ENCODE assay signal across 8 mouse cellular contexts in the genomic region with DNA sequence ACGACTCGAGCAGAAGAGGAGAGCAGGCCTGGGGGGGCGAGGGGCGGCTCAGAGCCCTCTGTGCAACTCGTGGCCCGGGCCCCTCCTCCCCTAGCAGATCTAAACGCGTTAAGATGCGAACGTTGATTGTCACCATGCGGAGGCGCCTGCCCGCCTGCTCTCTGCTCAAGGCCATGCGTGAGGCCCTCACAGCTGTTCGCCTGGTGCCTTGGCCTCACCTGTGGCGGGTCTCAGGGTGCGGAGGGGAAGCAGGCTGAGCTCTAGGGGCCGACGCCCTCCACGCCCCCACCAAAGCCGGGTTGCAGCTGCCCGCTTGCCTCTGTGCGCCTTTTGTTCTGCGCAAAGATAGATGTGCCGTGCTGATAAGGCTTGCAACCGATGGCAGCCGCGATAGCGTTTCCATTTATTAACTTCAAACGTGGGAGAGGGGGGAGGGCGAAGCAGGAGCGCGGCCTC. TPM values are rescaled to one million over a fixed set of nuclear protein-coding genes. Genes with fewer than 3 reads are reported as not detected.
A peak's percentile ranks its signal among the peaks of the same experiment; 100 is the strongest.
DNase-seq lines count a peak whose midpoint lies in the region; ATAC-seq and TF ChIP-seq lines count a peak whose summit lies in the region.

No protein-coding gene starts in this region.

- H3K36me3 ChIP-seq in embryonic facial prominence, embryonic 13.5 days: no peaks in the 10 kb centered on the region
- H3K36me3 ChIP-seq in hindbrain, embryonic 12.5 days: no peaks in the 10 kb centered on the region

- peaks cover 45% of the 10 kb centered on the region for H3K4me1 ChIP-seq in embryonic facial prominence, embryonic 13.5 days
- peaks cover 70% of the 10 kb centered on the region for H3K4me1 ChIP-seq in hindbrain, embryonic 12.5 days

- H3K27ac ChIP-seq in embryonic facial prominence, embryonic 13.5 days: peak overlapping the region; percentile 69; the same call in 1 of the 2 replicates
- H3K27ac ChIP-seq in hindbrain, embryonic 12.5 days: peak overlapping the region; percentile 69
- peak overlapping the region; percentile 67 for H3K27ac ChIP-seq in left cerebral cortex, adult 2 months

- H3K4me3 ChIP-seq in embryonic facial prominence, embryonic 13.5 days: peak overlapping the region; percentile 70
- peak overlapping the region; percentile 62 for H3K4me3 ChIP-seq in hindbrain, embryonic 12.5 days
- H3K4me3 ChIP-seq in left cerebral cortex, adult 2 months: peak overlapping the region; percentile 62

- no peak for ATAC-seq in embryonic facial prominence, embryonic 13.5 days (ENCODE audit: insufficient number of reproducible peaks, insufficient read depth, low FRiP score, low TSS enrichment, low read depth)
- no peak for ATAC-seq in hindbrain, embryonic 12.5 days (ENCODE audit: low FRiP score)

- no peaks in the 10 kb centered on the region for H3K9me3 ChIP-seq in embryonic facial prominence, embryonic 13.5 days
- no peaks in the 10 kb centered on the region for H3K9me3 ChIP-seq in hindbrain, embryonic 12.5 days (replicated peaks)

- peak overlapping the region; percentile 81 for H3K9ac ChIP-seq in embryonic facial prominence, embryonic 13.5 days
- peak overlapping the region; percentile 79 for H3K9ac ChIP-seq in hindbrain, embryonic 12.5 days

- peak overlapping the region; percentile 98 for H3K4me2 ChIP-seq in embryonic facial prominence, embryonic 13.5 days
- H3K4me2 ChIP-seq in hindbrain, embryonic 12.5 days (replicated peaks): peak overlapping the region; percentile 98

- peak; percentile 82 for DNase-seq in CD4-positive, CD25-positive, alpha-beta regulatory T cell, adult 2 months (ENCODE audit: low read depth, low spot score)
- peak; percentile 53 for DNase-seq in R1 (ENCODE audit: low read depth, low spot score)
- DNase-seq in left cerebral cortex, adult 2 months (ENCODE audit: extremely low spot score in 1 of 2, low spot score in 2 of 2): peak in 1 of 2 experiments; percentile 48
- DNase-seq in mesoderm, embryonic 11.5 days (ENCODE audit: low read depth, low spot score): peak; percentile 64
- peak; percentile 68 to 86 for DNase-seq in spleen, postnatal 4 days (ENCODE audit: low spot score in 2 of 2)
- DNase-seq in gastrocnemius, postnatal 14 days: no peak

- H3K27me3 ChIP-seq in embryonic facial prominence, embryonic 13.5 days: peaks cover 43% of the 10 kb centered on the region
- peaks cover 44% of the 10 kb centered on the region for H3K27me3 ChIP-seq in hindbrain, embryonic 12.5 days

- WGBS in embryonic facial prominence, embryonic 13.5 days: under 1% methylated on average over 33 of the region's 33 CpGs
- WGBS in hindbrain, embryonic 12.5 days: under 1% methylated on average over 33 of the region's 33 CpGs

- intact Hi-C loops in left cerebral cortex, adult 2 months (cut with DNase I): loop anchor here (5.0 to 10.0 kb wide), 2 partner anchors 158 to 191 kb away; a partner anchor contains a TSS
- intact Hi-C loops in gastrocnemius, postnatal 14 days (cut with DNase I; ENCODE audit: low total_unique reads): no loop called here

- no peak; the same call in none of the 2 replicates for TF ChIP-seq CTCF in left cerebral cortex, adult 2 months (IDR thresholded peaks at IDR 0.05)

RNA-seq across cellular contexts. Expression of a gene that starts 2.3 kb away (rescaled TPM):
- 1.7 and 1.8 TPM in 2 replicates for polyA plus RNA-seq in embryonic facial prominence, embryonic 13.5 days (2015; fragmentation: Nextera tagmentation; extraction: Ambion mirVana)
- polyA plus RNA-seq in hindbrain, embryonic 12.5 days (2016; fragmentation: Nextera tagmentation; extraction: Ambion mirVana): 2.5 and 3.3 TPM in 2 replicates
- 10 to 100 TPM; 39.5 to 42.1 TPM for total RNA-seq in left cerebral cortex, adult 2 months (2021)
- 1 to 10 TPM; 8.4 to 8.6 TPM for total RNA-seq in gastrocnemius, postnatal 14 days (2021)

Comparison
In these comparisons a context has a peak if more than half of its experiments do, and no peak if none do; other contexts are left out.
1. RNA of a gene that starts 2.3 kb away (total RNA-seq): 39.5 to 42.1 TPM in left cerebral cortex, adult 2 months; 8.4 to 8.6 TPM in gastrocnemius, postnatal 14 days; every median in the first group is over 4 times any median in the second.
2. Peak in every context shown above with its lines, with median percentiles within 50 percentile points of each other: H3K27ac ChIP-seq and H3K4me3 ChIP-seq.